Mouse (Mus musculus) adrenal gland, adult 2 months (tissue): ENCODE measurements around the gene Olfr1008. TPM values are rescaled to one million over a fixed set of nuclear protein-coding genes. Genes with fewer than 3 reads are reported as not detected.
"Not testable (repeated sequence)": the region's sequence is repeated elsewhere in the genome, so short reads cannot be mapped to it uniquely, and the experiment has no call there.

ENCODE experiments used
- DNase-seq: peaks from one replicate; pipeline ENCODE4 v3.0.0; 2021
- long read RNA-seq: library from polyadenylated mRNA; stranded (forward); transcript quantifications from one replicate; pipeline ENCODE4 v2.0.0, GENCODE M21; 2021
- polyA plus RNA-seq: library from polyadenylated mRNA; depleted of rRNA; stranded (reverse); fragments of >200 nt; gene quantifications from 2 replicates; pipeline ENCODE4 v1.2.3, GENCODE M21; 2012; rRNA removed
- total RNA-seq, 2 experiments: library from RNA; stranded (reverse); gene quantifications; 2 replicates each; pipeline ENCODE4 v1.2.3; 2021

The Olfr1008 gene
- total RNA-seq (not detected), polyA plus RNA-seq (not detected in 2 replicates)
- long read RNA-seq: 0 reads

GRCm38 (mm10) chr2:85689131-85689530 is at the start of gene Olfr1008:
Gene Olfr1008 (plus strand): TSS chr2:85689431.
- DNase-seq: no peak

- no peak for DNase-seq
Measured at GRCm38 (mm10) chr2:85650604-85651003, 38.6 kb upstream of the Olfr1008 start, which contains the start of gene Olfr1002. Gene Olfr1002 (minus strand): TSS chr2:85650704.

- DNase-seq: not testable (repeated sequence)
Measured at GRCm38 (mm10) chr2:85664355-85664754, 24.9 kb upstream of the Olfr1008 start, which contains the start of gene Olfr154. Gene Olfr154 (minus strand): TSS chr2:85664455.

GRCm38 (mm10) chr2:85678667-85679066 is 10.6 kb upstream of the Olfr1008 start, which contains the start of gene Olfr1006:
Gene Olfr1006 (minus strand): TSS chr2:85678767.
- no peak for DNase-seq

- DNase-seq: not testable (repeated sequence)
Measured at GRCm38 (mm10) chr2:85710680-85711079, 21.4 kb downstream of the Olfr1008 start.

GRCm38 (mm10) chr2:85711159-85711558 is 21.9 kb downstream of the Olfr1008 start:
- no peak for DNase-seq

GRCm38 (mm10) chr2:85715119-85715518 is 25.9 kb downstream of the Olfr1008 start, which contains the start of gene Olfr1009:
Gene Olfr1009 (plus strand): TSS chr2:85715419.
- no peak for DNase-seq

- peak; percentile 5 for DNase-seq
Measured at GRCm38 (mm10) chr2:85725793-85726192, 36.6 kb downstream of the Olfr1008 start.

Other genes starting within 250 kb of the Olfr1008 start
- gene Olfr995, start 245.8 kb upstream of the Olfr1008 start, total RNA-seq: not detected
- gene Olfr995, start 245.8 kb upstream of the Olfr1008 start, polyA plus RNA-seq: not detected in 2 replicates
- under 1 TPM; 0.38 to 0.49 TPM for gene 4833423E24Rik, start 170.4 kb upstream of the Olfr1008 start, total RNA-seq
- gene 4833423E24Rik, start 170.4 kb upstream of the Olfr1008 start, polyA plus RNA-seq: not detected in 2 replicates
- gene Olfr996, start 110.2 kb upstream of the Olfr1008 start, total RNA-seq: not detected
- 0.13 and 0.16 TPM in 2 replicates for gene Olfr996, start 110.2 kb upstream of the Olfr1008 start, polyA plus RNA-seq
- not detected for gene Olfr998, start 100.5 kb upstream of the Olfr1008 start, total RNA-seq
- gene Olfr998, start 100.5 kb upstream of the Olfr1008 start, polyA plus RNA-seq: not detected in 2 replicates
- not detected for gene Olfr1000, start 77.5 kb upstream of the Olfr1008 start, total RNA-seq
- gene Olfr1000, start 77.5 kb upstream of the Olfr1008 start, polyA plus RNA-seq: not detected in 2 replicates
- not detected for gene Olfr1002, start 38.7 kb upstream of the Olfr1008 start, total RNA-seq
- gene Olfr1002, start 38.7 kb upstream of the Olfr1008 start, polyA plus RNA-seq: not detected in 2 replicates
- not detected for gene Olfr154, start 25.0 kb upstream of the Olfr1008 start, total RNA-seq
- not detected in 2 replicates for gene Olfr154, start 25.0 kb upstream of the Olfr1008 start, polyA plus RNA-seq
- not detected for gene Olfr1006, start 10.7 kb upstream of the Olfr1008 start, total RNA-seq
- gene Olfr1006, start 10.7 kb upstream of the Olfr1008 start, polyA plus RNA-seq: not detected in 2 replicates
- under 1 TPM in 1 of 2 experiments, not detected in 1; 0.07 TPM for gene Olfr1009, start 26.0 kb downstream of the Olfr1008 start, total RNA-seq
- not detected in 2 replicates for gene Olfr1009, start 26.0 kb downstream of the Olfr1008 start, polyA plus RNA-seq
- not detected for gene Olfr1012, start 73.3 kb downstream of the Olfr1008 start, total RNA-seq
- gene Olfr1012, start 73.3 kb downstream of the Olfr1008 start, polyA plus RNA-seq: not detected in 2 replicates
- under 1 TPM in 1 of 2 experiments, not detected in 1; 0.21 TPM for gene Olfr1013, start 77.7 kb downstream of the Olfr1008 start, total RNA-seq
- not detected in 2 replicates for gene Olfr1013, start 77.7 kb downstream of the Olfr1008 start, polyA plus RNA-seq
- not detected for gene Olfr1014, start 83.3 kb downstream of the Olfr1008 start, total RNA-seq
- gene Olfr1014, start 83.3 kb downstream of the Olfr1008 start, polyA plus RNA-seq: not detected in 2 replicates
- not detected for gene Olfr1015, start 92.6 kb downstream of the Olfr1008 start, total RNA-seq
- gene Olfr1015, start 92.6 kb downstream of the Olfr1008 start, polyA plus RNA-seq: not detected in 2 replicates
- not detected for gene Olfr1016, start 113.1 kb downstream of the Olfr1008 start, total RNA-seq
- gene Olfr1016, start 113.1 kb downstream of the Olfr1008 start, polyA plus RNA-seq: not detected in 2 replicates
- gene Olfr1018, start 129.0 kb downstream of the Olfr1008 start, total RNA-seq: not detected
- not detected in 2 replicates for gene Olfr1018, start 129.0 kb downstream of the Olfr1008 start, polyA plus RNA-seq
- gene Olfr1019, start 156.1 kb downstream of the Olfr1008 start, total RNA-seq: not detected
- gene Olfr1019, start 156.1 kb downstream of the Olfr1008 start, polyA plus RNA-seq: not detected in 2 replicates
- not detected for gene Olfr1020, start 157.6 kb downstream of the Olfr1008 start, total RNA-seq
- not detected in 2 replicates for gene Olfr1020, start 157.6 kb downstream of the Olfr1008 start, polyA plus RNA-seq
- gene Olfr1022, start 179.2 kb downstream of the Olfr1008 start, total RNA-seq: not detected
- not detected in 2 replicates for gene Olfr1022, start 179.2 kb downstream of the Olfr1008 start, polyA plus RNA-seq
- gene Olfr1023, start 196.2 kb downstream of the Olfr1008 start, total RNA-seq: not detected
- gene Olfr1023, start 196.2 kb downstream of the Olfr1008 start, polyA plus RNA-seq: not detected in 2 replicates
- gene Olfr1024, start 215.6 kb downstream of the Olfr1008 start, total RNA-seq: not detected
- gene Olfr1024, start 215.6 kb downstream of the Olfr1008 start, polyA plus RNA-seq: not detected in 2 replicates
- gene Olfr1025-ps1, start 225.8 kb downstream of the Olfr1008 start, total RNA-seq: not detected
- gene Olfr1025-ps1, start 225.8 kb downstream of the Olfr1008 start, polyA plus RNA-seq: not detected in 2 replicates
- not detected for gene Olfr1026, start 232.1 kb downstream of the Olfr1008 start, total RNA-seq
- not detected in 2 replicates for gene Olfr1026, start 232.1 kb downstream of the Olfr1008 start, polyA plus RNA-seq